Mouse (Mus musculus): ENCODE data around the gene Slc4a10. TPM values are rescaled to one million over a fixed set of nuclear protein-coding genes. Genes with fewer than 3 reads are reported as not detected.

The Slc4a10 gene
- polyA plus RNA-seq, 1 experiment = not detected

DNA sequence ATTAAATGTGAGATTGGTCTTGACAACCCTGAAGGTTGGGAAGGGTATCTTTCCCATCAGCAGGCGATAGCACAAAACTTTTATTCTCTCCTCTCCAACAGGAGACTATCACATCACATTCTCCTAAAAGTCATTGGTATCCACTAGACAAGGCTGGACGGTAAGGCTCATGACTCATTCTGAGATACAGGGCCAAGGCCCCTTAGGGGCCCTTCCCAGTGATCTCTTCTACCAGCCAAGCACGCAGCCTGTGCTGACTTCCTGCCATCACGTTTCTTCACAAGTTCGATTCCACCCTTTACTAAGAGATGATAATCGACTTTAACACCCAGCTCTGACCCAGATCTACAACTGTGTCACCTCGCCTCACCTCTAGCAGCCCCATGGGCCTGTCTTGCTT, 290.8 kb downstream of the Slc4a10 start:
- Histone ChIP-seq H3K36me3 (ENCODE audit: control insufficient read depth, insufficient read depth) (no peaks in the 10 kb centered on the region), H3K79me2 (ENCODE audit: control insufficient read depth, insufficient read depth) (no peaks in the 10 kb centered on the region), H3K27me3 (ENCODE audit: control insufficient read depth, insufficient read depth, insufficient read length) (no peaks in the 10 kb centered on the region), H3K79me3 (ENCODE audit: low read depth) (no peaks in the 10 kb centered on the region), H3ac (ENCODE audit: control insufficient read depth, insufficient read length, low read depth) (no peak overlapping the region), H3K4me3 (ENCODE audit: insufficient read depth, poor library complexity, severe bottlenecking) (no peak overlapping the region)
- TF ChIP-seq MYOG (IDR thresholded peaks at IDR 0.05; ENCODE audit: control insufficient read depth, extremely low read depth, insufficient read length) (no peak), CTCF (IDR thresholded peaks at IDR 0.05; ENCODE audit: control insufficient read depth, insufficient read depth, insufficient read length) (no peak), MYOD1 (IDR thresholded peaks at IDR 0.05; ENCODE audit: control insufficient read depth, insufficient read length, low read depth) (no peak), MAX (IDR thresholded peaks at IDR 0.05) (no peak), FOSL1 (IDR thresholded peaks at IDR 0.05; ENCODE audit: insufficient read depth, low read length, poor library complexity, severe bottlenecking) (no peak), USF1 (IDR thresholded peaks at IDR 0.05; ENCODE audit: low read depth) (no peak), CEBPB (IDR thresholded peaks at IDR 0.05; ENCODE audit: low read depth) (no peak)

DNA sequence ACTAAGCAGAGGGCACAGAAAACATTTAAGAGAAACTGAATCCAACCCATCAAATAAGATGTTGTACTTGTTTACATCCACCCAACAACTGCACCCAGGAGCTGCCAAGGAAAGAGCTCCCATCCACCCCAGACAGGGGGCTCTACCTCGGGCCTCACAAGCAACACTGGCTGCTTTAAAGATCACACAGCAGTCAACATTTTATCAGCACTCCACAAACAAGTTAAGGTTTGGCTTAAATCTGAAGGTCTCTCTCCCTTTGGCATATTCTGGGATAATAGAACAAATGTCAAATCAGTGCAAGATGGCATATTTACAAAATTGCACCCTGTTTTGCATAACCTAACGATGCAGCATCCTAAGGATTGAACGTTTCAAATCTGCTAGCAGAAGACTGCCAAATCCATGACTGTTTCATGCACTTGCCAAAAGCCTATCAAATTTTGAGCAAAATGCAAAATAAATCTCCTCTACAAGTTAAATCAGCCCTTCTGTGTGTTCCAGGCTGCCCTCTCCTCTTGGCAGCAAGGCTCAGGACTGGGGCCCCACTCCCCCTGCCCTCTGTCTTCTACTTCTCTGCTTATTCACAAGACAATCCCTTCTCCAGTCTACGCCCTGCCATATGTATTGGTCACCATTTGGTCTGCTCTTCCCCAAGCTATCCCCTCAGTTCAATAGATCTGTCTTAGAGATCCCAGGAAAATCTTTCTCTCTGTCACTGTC, 293.1 kb downstream of the Slc4a10 start:
- no peak overlapping the region for H3K4me3 ChIP-seq (ENCODE audit: insufficient read depth, poor library complexity, severe bottlenecking)
- H3K27me3 ChIP-seq (ENCODE audit: control insufficient read depth, insufficient read depth, insufficient read length) = no peaks in the 10 kb centered on the region
- H3K79me3 ChIP-seq (ENCODE audit: low read depth) = no peaks in the 10 kb centered on the region
- no peak for TF ChIP-seq USF1 (IDR thresholded peaks at IDR 0.05; ENCODE audit: low read depth)
- no peak for TF ChIP-seq MYOG (IDR thresholded peaks at IDR 0.05; ENCODE audit: control insufficient read depth, extremely low read depth, insufficient read length)
- no peak for TF ChIP-seq MAX (IDR thresholded peaks at IDR 0.05)
- TF ChIP-seq CEBPB (IDR thresholded peaks at IDR 0.05; ENCODE audit: low read depth) = no peak
- no peak for TF ChIP-seq FOSL1 (IDR thresholded peaks at IDR 0.05; ENCODE audit: insufficient read depth, low read length, poor library complexity, severe bottlenecking)
- no peak for TF ChIP-seq MYOD1 (IDR thresholded peaks at IDR 0.05; ENCODE audit: control insufficient read depth, insufficient read length, low read depth)
- TF ChIP-seq CTCF (IDR thresholded peaks at IDR 0.05; ENCODE audit: control insufficient read depth, insufficient read depth, insufficient read length) = no peak
- H3ac ChIP-seq (ENCODE audit: control insufficient read depth, insufficient read length, low read depth) = no peak overlapping the region
- no peaks in the 10 kb centered on the region for H3K79me2 ChIP-seq (ENCODE audit: control insufficient read depth, insufficient read depth)
- H3K36me3 ChIP-seq (ENCODE audit: control insufficient read depth, insufficient read depth) = no peaks in the 10 kb centered on the region

DNA sequence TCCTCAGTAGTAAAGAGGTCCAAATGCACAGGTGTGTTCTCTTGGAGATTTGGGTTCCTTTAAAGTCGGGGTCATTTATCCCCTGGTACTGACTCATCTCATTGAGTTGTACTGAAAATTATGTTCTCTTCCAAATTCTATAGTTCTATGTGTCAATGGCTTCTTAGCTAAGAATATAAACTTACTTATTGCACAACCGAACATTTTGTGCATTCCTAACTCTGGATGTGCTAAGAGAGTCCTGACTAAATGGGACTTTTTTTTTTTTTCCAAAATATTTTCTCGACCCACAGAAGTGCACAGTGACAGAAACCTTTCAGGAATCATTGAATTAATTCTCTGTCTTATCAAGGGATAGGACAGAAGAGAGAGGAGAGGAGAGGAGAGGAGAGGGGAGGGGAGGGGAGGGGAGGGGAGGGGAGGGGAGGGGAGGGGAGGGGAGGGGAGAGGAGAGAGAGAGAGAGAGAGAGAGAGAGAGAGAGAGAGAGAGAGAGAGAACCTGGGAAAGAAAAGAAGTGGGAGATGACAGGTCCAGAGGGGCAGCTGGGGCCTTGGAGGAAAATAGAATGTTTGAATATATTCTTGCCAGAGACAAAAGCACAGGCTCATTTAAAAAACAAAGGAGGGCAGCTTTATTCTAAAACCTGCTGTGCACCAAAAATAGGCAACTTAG, 294.9 kb downstream of the Slc4a10 start:
- Histone ChIP-seq H3K36me3 (ENCODE audit: control insufficient read depth, insufficient read depth) (no peaks in the 10 kb centered on the region), H3K79me2 (ENCODE audit: control insufficient read depth, insufficient read depth) (no peaks in the 10 kb centered on the region), H3ac (ENCODE audit: control insufficient read depth, insufficient read length, low read depth) (no peak overlapping the region), H3K27me3 (ENCODE audit: control insufficient read depth, insufficient read depth, insufficient read length) (no peaks in the 10 kb centered on the region), H3K4me3 (ENCODE audit: insufficient read depth, poor library complexity, severe bottlenecking) (no peak overlapping the region), H3K79me3 (ENCODE audit: low read depth) (no peaks in the 10 kb centered on the region)
- TF ChIP-seq MAX (IDR thresholded peaks at IDR 0.05) (no peak), CEBPB (IDR thresholded peaks at IDR 0.05; ENCODE audit: low read depth) (no peak), MYOD1 (IDR thresholded peaks at IDR 0.05; ENCODE audit: control insufficient read depth, insufficient read length, low read depth) (no peak), CTCF (IDR thresholded peaks at IDR 0.05; ENCODE audit: control insufficient read depth, insufficient read depth, insufficient read length) (no peak), USF1 (IDR thresholded peaks at IDR 0.05; ENCODE audit: low read depth) (no peak), MYOG (IDR thresholded peaks at IDR 0.05; ENCODE audit: control insufficient read depth, extremely low read depth, insufficient read length) (no peak), FOSL1 (IDR thresholded peaks at IDR 0.05; ENCODE audit: insufficient read depth, low read length, poor library complexity, severe bottlenecking) (no peak)

DNA sequence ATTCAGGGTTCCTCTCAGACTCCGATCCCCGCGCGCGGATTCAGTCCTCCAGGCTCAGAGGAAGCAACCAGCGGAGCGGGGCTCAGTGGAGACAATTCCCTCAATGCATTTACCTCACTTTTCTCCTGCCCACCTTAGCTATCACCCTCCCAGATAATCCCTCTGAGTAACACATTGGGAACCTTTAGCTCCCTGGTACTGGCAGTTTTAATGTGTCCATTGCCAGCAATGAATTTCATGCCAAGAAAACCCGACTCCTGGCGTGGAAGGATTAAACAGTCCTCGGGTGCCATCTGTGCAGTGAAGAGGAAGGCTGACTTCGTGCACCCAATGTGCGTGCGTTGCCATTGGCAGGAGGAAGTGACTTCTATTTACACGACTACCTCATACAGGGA, 295.5 kb downstream of the Slc4a10 start:
- Histone ChIP-seq H3ac (ENCODE audit: control insufficient read depth, insufficient read length, low read depth) (no peak overlapping the region), H3K79me2 (ENCODE audit: control insufficient read depth, insufficient read depth) (no peaks in the 10 kb centered on the region), H3K79me3 (ENCODE audit: low read depth) (no peaks in the 10 kb centered on the region), H3K36me3 (ENCODE audit: control insufficient read depth, insufficient read depth) (no peaks in the 10 kb centered on the region), H3K27me3 (ENCODE audit: control insufficient read depth, insufficient read depth, insufficient read length) (no peaks in the 10 kb centered on the region), H3K4me3 (ENCODE audit: insufficient read depth, poor library complexity, severe bottlenecking) (no peak overlapping the region)
- no peak for TF ChIP-seq MAX (IDR thresholded peaks at IDR 0.05)
- no peak for TF ChIP-seq USF1 (IDR thresholded peaks at IDR 0.05; ENCODE audit: low read depth)
- no peak for TF ChIP-seq CEBPB (IDR thresholded peaks at IDR 0.05; ENCODE audit: low read depth)

DNA sequence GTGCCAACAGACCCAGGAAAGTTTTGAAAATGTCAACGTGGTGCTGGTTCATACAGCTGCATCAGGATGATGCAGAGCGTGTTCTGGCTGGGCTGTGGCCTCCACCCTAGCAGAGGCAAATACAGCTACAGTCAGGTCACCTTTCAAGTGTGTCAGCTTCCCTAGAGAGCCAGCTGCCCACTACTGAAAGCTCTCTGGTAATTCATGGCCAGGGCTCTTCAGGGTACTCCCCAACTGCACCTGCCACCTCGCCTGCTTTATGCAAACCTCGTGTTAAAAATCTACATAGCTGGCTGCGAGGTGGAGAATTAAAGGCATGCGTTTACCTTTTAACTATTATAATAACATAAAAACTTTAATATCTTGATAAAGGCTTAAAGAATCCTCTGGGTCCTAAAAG, 298.1 kb downstream of the Slc4a10 start:
- Histone ChIP-seq H3K36me3 (ENCODE audit: control insufficient read depth, insufficient read depth) (no peaks in the 10 kb centered on the region), H3K79me3 (ENCODE audit: low read depth) (no peaks in the 10 kb centered on the region), H3K4me3 (ENCODE audit: insufficient read depth, poor library complexity, severe bottlenecking) (no peak overlapping the region), H3K79me2 (ENCODE audit: control insufficient read depth, insufficient read depth) (no peaks in the 10 kb centered on the region), H3ac (ENCODE audit: control insufficient read depth, insufficient read length, low read depth) (no peak overlapping the region), H3K27me3 (ENCODE audit: control insufficient read depth, insufficient read depth, insufficient read length) (no peaks in the 10 kb centered on the region)
- TF ChIP-seq MYOG (IDR thresholded peaks at IDR 0.05; ENCODE audit: control insufficient read depth, extremely low read depth, insufficient read length) = no peak
- no peak for TF ChIP-seq CEBPB (IDR thresholded peaks at IDR 0.05; ENCODE audit: low read depth)
- TF ChIP-seq MYOD1 (IDR thresholded peaks at IDR 0.05; ENCODE audit: control insufficient read depth, insufficient read length, low read depth) = no peak
- TF ChIP-seq MAX (IDR thresholded peaks at IDR 0.05) = no peak
- no peak for TF ChIP-seq FOSL1 (IDR thresholded peaks at IDR 0.05; ENCODE audit: insufficient read depth, low read length, poor library complexity, severe bottlenecking)
- TF ChIP-seq CTCF (IDR thresholded peaks at IDR 0.05; ENCODE audit: control insufficient read depth, insufficient read depth, insufficient read length) = no peak
- TF ChIP-seq USF1 (IDR thresholded peaks at IDR 0.05; ENCODE audit: low read depth) = no peak
